Mouse (Mus musculus) E14TG2a.4 (cell line): ENCODE results near the gene Tmem202.

Experiments
- CTCF ChIP-seq: conservative IDR thresholded peaks from 2 replicates; pipeline ENCODE4 v1.5.1; 2014; ENCODE audit warnings: low read length
- NANOG ChIP-seq: IDR thresholded peaks from 2 replicates; pipeline ENCODE4 v1.6.1; 2014; ENCODE audit warnings: borderline replicate concordance, low read length, mixed read lengths
- POU5F1 ChIP-seq: IDR thresholded peaks from 2 replicates; pipeline ENCODE4 v1.6.1; 2014; ENCODE audit warnings: low read length, borderline replicate concordance

- TF ChIP-seq CTCF (no peak), NANOG (no peak), POU5F1 (no peak)
These were observed 8.0 kb downstream of the Tmem202 start for GRCm38 (mm10) chr9:59531645-59532044.
